Mouse (Mus musculus) cortical plate, adult 2 months (tissue): ENCODE results near the gene Acsm4. TPM values are rescaled to one million over a fixed set of nuclear protein-coding genes. Genes with fewer than 3 reads are reported as not detected.
A peak's percentile ranks its signal among the peaks of the same experiment; 100 is the strongest.

Experiments used
- H3K27ac ChIP-seq: fragments of 200-500 bp; 2 replicates; pipeline ENCODE4 v1.5.1; 2012; ENCODE audit warnings: low read length, control low read depth, inconsistent platforms; ENCODE audit not compliant: insufficient read depth
- H3K4me1 ChIP-seq: fragments of 200-500 bp; 2 replicates; pipeline ENCODE4 v1.6.1; 2011; ENCODE audit warnings: low read length; ENCODE audit not compliant: control insufficient read depth, insufficient read depth
- H3K4me3 ChIP-seq: fragments of 200-500 bp; 2 replicates; pipeline ENCODE4 v1.5.1; 2011; ENCODE audit warnings: mild to moderate bottlenecking, low read length, control low read depth; ENCODE audit not compliant: insufficient read depth
- CTCF ChIP-seq: fragments of 200-500 bp; IDR thresholded peaks from 2 replicates; pipeline ENCODE4 v1.5.1; 2011; ENCODE audit warnings: mild to moderate bottlenecking, control low read depth, low read length; ENCODE audit not compliant: insufficient read depth; ENCODE audit errors: extremely low read depth
- POLR2A ChIP-seq: fragments of 200-500 bp; IDR thresholded peaks from 2 replicates; pipeline ENCODE4 v1.6.1; 2011; ENCODE audit warnings: mild to moderate bottlenecking, low read length, control low read depth; ENCODE audit not compliant: insufficient read depth; ENCODE audit errors: extremely low read depth
- polyA plus RNA-seq: library from polyadenylated mRNA; depleted of rRNA; stranded (reverse); fragments of >200 nt; gene quantifications from 2 replicates; pipeline ENCODE4 v1.2.3, GENCODE M21; 2012; rRNA removed

Gene Acsm4
- polyA plus RNA-seq, result 0.06 and 0.13 TPM in 2 replicates

DNA sequence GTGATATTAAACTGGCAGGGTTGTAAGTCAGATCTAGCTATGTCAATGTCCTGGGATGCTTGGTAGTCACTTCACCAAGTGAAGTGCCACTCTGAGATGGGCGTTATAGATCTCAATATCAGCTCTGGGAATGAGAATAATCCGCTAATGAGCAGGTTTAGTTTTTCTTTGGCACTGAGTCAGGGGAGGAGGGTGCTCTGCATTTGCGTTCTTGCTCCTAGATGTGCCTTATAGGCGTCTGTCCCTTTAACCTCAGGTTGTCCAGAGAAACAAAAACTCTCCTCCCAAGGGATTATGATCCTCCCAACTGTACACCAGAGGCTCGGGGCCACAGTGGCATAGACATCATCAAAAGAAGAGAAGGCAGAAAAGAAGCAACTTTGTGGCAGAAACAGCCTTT lies at the start of gene Acsm4:
Acsm4 (plus strand) TSS at position 301 of the 400 bp plus-strand sequence.
- H3K4me3 ChIP-seq, result no peak within 1 kb of the TSS
- H3K4me1 ChIP-seq, result no peaks in the 10 kb centered on the region
- H3K27ac ChIP-seq, result no peak within 1 kb of the TSS
- TF ChIP-seq POLR2A (no peak), CTCF (no peak)

DNA sequence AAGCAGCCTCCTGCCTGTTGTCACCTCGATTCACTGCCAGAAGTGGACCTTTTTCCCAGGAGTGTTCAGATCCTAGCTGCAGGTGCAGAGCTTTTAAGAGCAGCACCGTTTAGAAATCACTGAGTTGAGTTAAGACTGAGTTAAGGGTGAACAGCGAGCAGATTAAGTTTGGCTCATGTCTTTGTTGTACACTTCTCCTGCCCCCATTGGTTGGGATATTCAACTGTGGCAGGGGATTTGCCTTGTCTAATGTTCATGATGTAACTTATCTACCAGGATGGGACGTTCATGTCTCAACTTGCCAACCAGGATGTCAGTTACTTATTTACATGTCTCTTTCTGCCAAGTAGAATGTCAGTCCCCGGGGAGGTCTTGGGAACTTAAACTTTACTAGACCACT lies 47.5 kb upstream of the Acsm4 start:
- Histone ChIP-seq H3K4me3 (no peak overlapping the region), H3K4me1 (no peaks in the 10 kb centered on the region), H3K27ac (no peak overlapping the region)
- TF ChIP-seq POLR2A (no peak), CTCF (no peak)

DNA sequence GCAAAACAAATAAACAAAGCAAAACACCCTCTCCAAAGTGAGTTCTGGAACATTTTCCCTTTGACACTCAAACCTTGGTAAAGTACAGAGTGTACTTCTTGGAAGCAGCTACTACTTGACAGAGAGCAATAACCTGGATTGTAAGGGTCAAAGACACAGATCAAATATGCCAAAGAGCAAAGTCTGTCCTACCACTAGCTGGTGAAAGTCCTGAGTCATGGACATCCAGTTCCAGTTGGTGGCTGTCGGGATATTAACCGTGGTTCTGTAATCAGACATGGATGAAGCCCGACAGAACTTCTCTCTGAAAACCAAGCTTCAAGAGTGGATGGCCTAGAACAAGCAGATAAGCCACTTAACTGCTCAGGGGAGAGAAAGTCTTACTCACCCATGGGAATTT lies 21.9 kb upstream of the Acsm4 start:
- Histone ChIP-seq H3K27ac (no peak overlapping the region), H3K4me1 (no peaks in the 10 kb centered on the region), H3K4me3 (no peak overlapping the region)
- TF ChIP-seq POLR2A (no peak), CTCF (no peak)

DNA sequence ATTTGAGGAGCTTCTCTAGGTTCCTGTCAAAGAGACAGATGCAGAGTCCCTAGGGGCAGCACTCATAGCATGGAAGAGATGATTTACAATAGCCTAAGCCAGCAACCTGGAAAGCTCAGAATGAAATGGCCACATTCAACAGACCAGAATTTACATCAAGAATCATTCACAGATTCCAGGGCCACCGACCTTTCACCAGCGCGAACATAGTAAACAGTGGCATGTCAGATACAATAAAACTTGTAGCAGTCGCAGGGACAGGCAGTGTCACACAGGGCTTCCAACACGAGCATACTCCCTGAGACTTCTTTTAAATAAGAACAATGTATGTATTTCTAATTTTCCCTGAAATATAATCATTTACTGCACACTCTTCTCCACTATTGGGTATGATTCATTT lies 19.4 kb upstream of the Acsm4 start:
- Histone ChIP-seq H3K4me3 (no peak overlapping the region), H3K27ac (no peak overlapping the region), H3K4me1 (no peaks in the 10 kb centered on the region)
- TF ChIP-seq POLR2A (no peak), CTCF (no peak)

DNA sequence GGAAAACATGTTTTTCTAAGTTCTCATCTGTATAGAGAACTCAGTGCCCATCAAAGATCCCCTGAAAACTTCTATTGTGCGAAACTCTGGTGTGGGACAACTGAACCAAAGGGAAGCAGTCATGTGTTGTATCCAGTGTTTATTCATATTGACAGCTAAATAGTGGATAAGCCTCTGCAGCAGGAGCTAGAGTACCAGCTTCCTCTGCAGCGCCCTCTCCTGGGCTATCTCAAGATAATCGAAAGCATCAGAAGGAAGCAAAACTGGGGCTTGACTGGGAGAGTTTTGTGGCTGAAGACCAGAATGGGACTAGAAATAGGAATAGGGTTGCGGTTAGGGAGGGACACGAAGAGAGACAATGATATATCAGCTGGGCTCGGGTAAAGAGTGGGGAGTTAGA lies 18.9 kb upstream of the Acsm4 start:
- H3K4me3 ChIP-seq, result no peak overlapping the region
- TF ChIP-seq CTCF (peak; percentile 35), POLR2A (no peak)
- H3K27ac ChIP-seq, result no peak overlapping the region
- no peaks in the 10 kb centered on the region for H3K4me1 ChIP-seq

DNA sequence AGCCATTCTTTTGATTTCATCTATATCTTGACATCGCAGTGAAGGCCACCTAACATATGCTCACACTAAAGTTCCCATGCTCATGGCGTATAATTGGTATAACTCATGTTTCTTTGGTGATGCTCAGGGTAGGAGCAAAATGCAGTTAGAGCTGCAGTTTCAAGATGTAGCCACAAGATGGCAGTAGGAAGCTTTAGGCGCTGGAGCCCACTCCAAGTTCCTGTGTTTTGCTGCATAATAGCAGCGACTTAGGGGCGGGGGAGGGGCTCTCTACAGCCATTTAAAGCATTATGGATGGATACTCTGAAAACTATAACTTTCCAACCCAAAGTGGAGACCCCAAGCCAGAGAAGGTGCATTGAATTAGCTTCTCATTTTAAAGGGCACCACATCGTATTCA lies 16.4 kb upstream of the Acsm4 start:
- TF ChIP-seq CTCF (peak; percentile 82), POLR2A (no peak)
- H3K27ac ChIP-seq, result no peak overlapping the region
- H3K4me3 ChIP-seq, result no peak overlapping the region
- no peaks in the 10 kb centered on the region for H3K4me1 ChIP-seq

DNA sequence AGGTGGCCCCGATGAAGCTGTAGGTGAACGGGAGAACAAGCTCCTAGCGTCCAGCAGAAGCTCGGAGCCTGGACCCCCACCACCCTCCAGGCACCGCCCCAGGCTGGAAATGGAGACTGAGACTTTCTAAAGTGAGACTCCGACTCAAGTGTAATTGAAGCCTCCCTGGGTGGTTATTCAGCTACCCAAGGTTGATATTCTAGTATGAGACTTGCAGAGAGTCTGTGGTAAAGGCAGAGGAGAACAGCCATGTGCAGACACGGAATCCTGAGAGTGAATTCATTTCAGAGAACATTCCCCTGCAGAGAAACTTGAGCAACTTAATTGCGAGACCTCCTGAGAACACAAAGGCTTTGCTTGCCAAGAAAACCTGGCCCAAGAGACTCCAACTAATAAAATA lies 9.7 kb upstream of the Acsm4 start:
- no peak overlapping the region for H3K27ac ChIP-seq
- TF ChIP-seq CTCF (no peak), POLR2A (no peak)
- no peaks in the 10 kb centered on the region for H3K4me1 ChIP-seq
- no peak overlapping the region for H3K4me3 ChIP-seq

DNA sequence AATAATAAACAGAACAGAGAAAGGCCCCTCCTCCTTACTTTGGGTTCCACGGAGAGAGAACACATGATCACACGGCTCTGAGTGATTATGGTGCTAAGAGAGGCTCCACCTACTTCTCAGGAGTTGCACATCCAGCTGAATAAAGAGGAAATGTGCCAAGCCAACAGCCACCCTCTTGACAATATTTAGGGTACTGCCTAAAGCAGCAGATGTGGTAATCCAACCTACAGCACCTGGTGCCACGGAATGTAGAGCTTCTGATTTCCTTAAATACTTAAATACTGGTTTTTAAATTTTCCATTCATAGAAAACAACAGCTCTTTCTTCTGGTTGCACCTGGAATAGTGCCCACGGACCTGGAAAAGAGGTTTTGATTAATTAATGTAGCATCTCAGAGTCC lies 7.1 kb upstream of the Acsm4 start:
- no peak overlapping the region for H3K4me3 ChIP-seq
- H3K4me1 ChIP-seq, result no peaks in the 10 kb centered on the region
- no peak for TF ChIP-seq POLR2A
- no peak for TF ChIP-seq CTCF
- H3K27ac ChIP-seq, result no peak overlapping the region

DNA sequence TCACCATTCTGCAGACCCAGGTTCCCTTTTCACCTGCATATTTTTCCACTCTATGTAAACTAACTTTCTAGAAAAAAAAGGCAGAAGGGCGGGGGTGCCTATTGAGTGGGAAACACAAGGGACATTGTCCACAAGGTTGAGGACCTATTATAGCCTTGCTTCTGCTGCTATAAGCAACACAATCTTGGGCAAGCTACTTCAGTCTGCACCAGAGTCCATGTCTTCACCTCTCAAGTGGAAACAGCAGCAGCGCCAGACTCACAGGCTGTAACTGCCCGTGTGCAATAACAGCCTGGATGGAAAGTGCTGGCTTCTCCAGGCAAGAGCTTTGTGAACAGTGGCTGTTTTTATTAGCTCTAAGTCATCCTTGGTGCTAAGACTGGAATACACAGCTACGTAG lies 2.5 kb downstream of the Acsm4 start:
- TF ChIP-seq POLR2A, result no peak
- no peak for TF ChIP-seq CTCF

DNA sequence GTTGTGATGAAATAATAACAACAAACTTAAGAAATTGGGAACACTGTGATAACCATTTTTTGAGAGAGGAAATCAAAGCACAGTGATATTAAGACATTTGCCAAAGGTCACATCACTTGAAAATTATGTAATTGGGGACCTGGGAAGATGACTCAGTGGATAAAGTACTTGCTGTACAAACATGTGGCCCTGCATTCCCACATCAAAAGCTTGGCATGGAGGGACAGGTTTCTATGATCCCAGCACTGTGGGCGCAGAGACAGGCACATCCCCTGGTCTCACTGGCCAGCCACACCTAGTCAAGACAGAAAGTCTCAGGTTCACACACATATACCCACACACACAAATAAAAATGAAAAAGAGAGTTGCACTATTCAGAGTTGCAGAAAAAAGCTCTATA lies 5.1 kb downstream of the Acsm4 start:
- TF ChIP-seq POLR2A (no peak), CTCF (no peak)
- no peak overlapping the region for H3K4me3 ChIP-seq
- no peaks in the 10 kb centered on the region for H3K4me1 ChIP-seq
- H3K27ac ChIP-seq, result no peak overlapping the region

More for the DNA sequence above, 2.5 kb downstream of the Acsm4 start:
- H3K4me1 ChIP-seq, result no peaks in the 10 kb centered on the region
- H3K4me3 ChIP-seq, result no peak overlapping the region
- H3K27ac ChIP-seq, result no peak overlapping the region
